Mouse (Mus musculus) liver, postnatal 0 days (tissue): ENCODE measurements around the gene Pdcl. TPM values are rescaled to one million over a fixed set of nuclear protein-coding genes. Genes with fewer than 3 reads are reported as not detected.

ENCODE experiments used
- ATAC-seq: fragments of 200-750 bp; cut with Nextera tagmentation; 2 replicates; pipeline ENCODE4 v1.8.0; 2017; ENCODE audit warnings: mild to moderate bottlenecking, moderate library complexity
- DNase-seq: peaks from one replicate; pipeline ENCODE4 v3.0.0-alpha.2; 2016
- H3K27ac ChIP-seq: fragments of 300-500 bp; sonication (generic); 2 replicates; pipeline ENCODE4 v1.5.1; 2014; ENCODE audit warnings: antibody characterized with exemption, moderate library complexity, mild to moderate bottlenecking, low read depth
- H3K27me3 ChIP-seq: fragments of 300-500 bp; sonication (generic); 2 replicates; pipeline ENCODE4 v1.6.1; 2014; ENCODE audit warnings: low read length, control low read depth, mixed read lengths; ENCODE audit not compliant: insufficient read depth
- H3K36me3 ChIP-seq: fragments of 300-500 bp; sonication (generic); replicated peaks from 2 replicates; pipeline ENCODE4 v1.6.1; 2014; ENCODE audit warnings: mild to moderate bottlenecking, control low read depth, low read length, moderate library complexity, mixed read lengths; ENCODE audit not compliant: insufficient read depth
- H3K4me1 ChIP-seq: fragments of 300-500 bp; sonication (generic); 2 replicates; pipeline ENCODE4 v1.6.1; 2014; ENCODE audit warnings: antibody characterized with exemption, mild to moderate bottlenecking, control low read depth; ENCODE audit not compliant: insufficient read depth
- H3K4me2 ChIP-seq: fragments of 300-500 bp; sonication (generic); 2 replicates; pipeline ENCODE4 v1.6.1; 2014; ENCODE audit warnings: low read depth, mild to moderate bottlenecking, low read length, moderate library complexity, mixed read lengths
- H3K4me3 ChIP-seq: fragments of 300-500 bp; sonication (generic); 2 replicates; pipeline ENCODE4 v1.5.1; 2014; ENCODE audit warnings: low read depth, low read length
- H3K9ac ChIP-seq: fragments of 300-500 bp; sonication (generic); replicated peaks from 2 replicates; pipeline ENCODE4 v1.6.1; 2014; ENCODE audit warnings: mild to moderate bottlenecking, moderate library complexity
- H3K9me3 ChIP-seq: fragments of 300-500 bp; sonication (generic); 2 replicates; pipeline ENCODE4 v1.6.1; 2016; ENCODE audit warnings: mild to moderate bottlenecking, control low read depth, low read length, mixed read lengths
- CTCF ChIP-seq: sonication (generic); IDR thresholded peaks from 2 replicates; pipeline ENCODE4 v1.5.1; 2016; ENCODE audit warnings: antibody characterized with exemption, low read depth
- EP300 ChIP-seq: IDR thresholded peaks from 2 replicates; pipeline ENCODE4 v1.6.1; 2016; ENCODE audit warnings: antibody characterized with exemption, low read depth, mild to moderate bottlenecking
- WGBS: fragments of 180-500 bp; shearing (Covaris S2); extraction: QIAGEN DNeasy Blood & Tissue Kit; methylation state at CpG from one replicate; pipeline ENCODE4 v1.1.7; 2014; ENCODE audit not compliant: insufficient replicate concordance; 5-methylcytosine and 5-hydroxymethylcytosine counted together
- polyA plus RNA-seq: library from polyadenylated mRNA; unstranded; fragments of >200 nt; fragmentation: Nextera tagmentation; extraction: Ambion mirVana; gene quantifications from 2 replicates; pipeline ENCODE4 v1.2.1, GENCODE M21; 2015

Pdcl gene
- polyA plus RNA-seq, 1 experiment from 2014 or later = 13.7 TPM

GRCm38 (mm10) chr2:37359908-37360307, 776 bp upstream of the Pdcl start:
- Histone ChIP-seq H3K36me3 (peaks cover 14% of the 10 kb centered on the region), H3K4me3 (no peak overlapping the region; the same call in 1 of the 2 replicates), H3K4me2 (peak overlapping the region; percentile 82), H3K9me3 (no peaks in the 10 kb centered on the region), H3K27me3 (no peaks in the 10 kb centered on the region), H3K4me1 (0 out of 2 replicates have a peak, but pooled peaks cover 3% of the 10 kb centered on the region), H3K9ac (no peak overlapping the region; the same call in 1 of the 2 replicates), H3K27ac (no peak overlapping the region)
- 93% methylated on average over 2 of the region's 2 CpGs for WGBS
- DNase-seq (no peak), ATAC-seq (no peak)
- TF ChIP-seq EP300 = no peak
- TF ChIP-seq CTCF = no peak

GRCm38 (mm10) chr2:37355571-37355970, 3.6 kb downstream of the Pdcl start:
- Histone ChIP-seq H3K4me3 (no peak overlapping the region), H3K4me2 (no peak overlapping the region), H3K4me1 (0 out of 2 replicates have a peak, but pooled peaks cover 3% of the 10 kb centered on the region), H3K36me3 (peaks cover 49% of the 10 kb centered on the region), H3K9me3 (no peaks in the 10 kb centered on the region), H3K9ac (no peak overlapping the region), H3K27ac (no peak overlapping the region), H3K27me3 (no peaks in the 10 kb centered on the region)
- WGBS = 68% methylated on average over 5 of the region's 5 CpGs
- ATAC-seq (no peak), DNase-seq (peak; percentile 61)
- TF ChIP-seq CTCF (no peak), EP300 (no peak)

GRCm38 (mm10) chr2:37351671-37352070, 7.5 kb downstream of the Pdcl start:
- no peaks in the 10 kb centered on the region for H3K27me3 ChIP-seq
- no peak overlapping the region for H3K27ac ChIP-seq
- H3K36me3 ChIP-seq = peaks cover 49% of the 10 kb centered on the region
- H3K4me2 ChIP-seq = no peak overlapping the region
- ATAC-seq = no peak
- H3K4me3 ChIP-seq = no peak overlapping the region
- no peaks in the 10 kb centered on the region for H3K9me3 ChIP-seq
- H3K4me1 ChIP-seq = no peaks in the 10 kb centered on the region
- DNase-seq = no peak
- 78% methylated on average over 7 of the region's 7 CpGs for WGBS
- H3K9ac ChIP-seq = no peak overlapping the region
- TF ChIP-seq EP300 = no peak

- DNase-seq (peak; percentile 41), ATAC-seq (no peak)
- no peak overlapping the region for H3K4me3 ChIP-seq
- H3K27ac ChIP-seq = no peak overlapping the region
- H3K9me3 ChIP-seq = no peaks in the 10 kb centered on the region
- no peaks in the 10 kb centered on the region for H3K4me1 ChIP-seq
- H3K4me2 ChIP-seq = no peak overlapping the region
- H3K27me3 ChIP-seq = no peaks in the 10 kb centered on the region
- 53% methylated on average over 10 of the region's 10 CpGs for WGBS
- no peaks in the 10 kb centered on the region for H3K36me3 ChIP-seq
- no peak overlapping the region for H3K9ac ChIP-seq
- TF ChIP-seq EP300 (no peak), CTCF (peak; percentile 71)
Observed at GRCm38 (mm10) chr2:37338497-37339187, 20.5 kb downstream of the Pdcl start.

- no peak for DNase-seq
Observed at GRCm38 (mm10) chr2:37333321-37333720, 25.8 kb downstream of the Pdcl start.

GRCm38 (mm10) chr2:37326215-37326614, 32.9 kb downstream of the Pdcl start, which contains the start of gene Olfr368:
Gene Olfr368, plus strand, starts transcription at chr2:37326515.
- Histone ChIP-seq H3K27ac (no peak within 1 kb of the TSS), H3K9ac (no peak within 1 kb of the TSS), H3K4me2 (no peak within 1 kb of the TSS), H3K27me3 (no peaks in the 10 kb centered on the region), H3K4me3 (no peak within 1 kb of the TSS), H3K36me3 (no peaks in the 10 kb centered on the region), H3K9me3 (no peaks in the 10 kb centered on the region), H3K4me1 (no peaks in the 10 kb centered on the region)
- 63% methylated on average over 1 of the region's 1 CpGs for WGBS
- TF ChIP-seq CTCF = no peak
- TF ChIP-seq EP300 = no peak
- ATAC-seq (no peak), DNase-seq (no peak)

More at GRCm38 (mm10) chr2:37333321-37333720, 25.8 kb downstream of the Pdcl start:
- Histone ChIP-seq H3K4me3 (no peak overlapping the region), H3K9ac (no peak overlapping the region), H3K36me3 (no peaks in the 10 kb centered on the region), H3K4me2 (no peak overlapping the region), H3K27ac (no peak overlapping the region), H3K9me3 (no peaks in the 10 kb centered on the region), H3K4me1 (no peaks in the 10 kb centered on the region), H3K27me3 (no peaks in the 10 kb centered on the region)
- no peak for TF ChIP-seq CTCF
- no peak for TF ChIP-seq EP300
- WGBS = 67% methylated on average over 2 of the region's 2 CpGs
- no peak for ATAC-seq

Other genes with a start within 250 kb of the Pdcl start
- gene Olfr362, start 241.4 kb downstream of the Pdcl start, polyA plus RNA-seq = not detected in 2 replicates
- not detected in 2 replicates for gene Olfr364-ps1, start 220.0 kb downstream of the Pdcl start, polyA plus RNA-seq
- gene Olfr365, start 171.1 kb downstream of the Pdcl start, polyA plus RNA-seq = not detected in 2 replicates
- not detected in 2 replicates for gene Olfr366, start 147.8 kb downstream of the Pdcl start, polyA plus RNA-seq
- not detected in 2 replicates for gene Olfr368, start 32.8 kb downstream of the Pdcl start, polyA plus RNA-seq
- 2.7 and 3.0 TPM in 2 replicates for gene Rc3h2, start 63.6 kb upstream of the Pdcl start, polyA plus RNA-seq
- 0.83 and 1.4 TPM in 2 replicates for gene Zbtb26, start 83.8 kb upstream of the Pdcl start, polyA plus RNA-seq
- gene Zbtb6, start 83.8 kb upstream of the Pdcl start, polyA plus RNA-seq = 1.3 and 1.4 TPM in 2 replicates
- 5.6 and 6.2 TPM in 2 replicates for gene Rabgap1, start 83.9 kb upstream of the Pdcl start, polyA plus RNA-seq
- 0.08 and 0.09 TPM in 2 replicates for gene Gpr21, start 157.0 kb upstream of the Pdcl start, polyA plus RNA-seq